Mouse (Mus musculus): Measurements from ENCODE around the gene Slc25a15. TPM values are rescaled to one million over a fixed set of nuclear protein-coding genes. Genes with fewer than 3 reads are reported as not detected.

Gene Slc25a15
- polyA plus RNA-seq, 1 experiment from 2014 or later = 8.2 TPM

GRCm38 (mm10) chr8:22390766-22391463 lies 7.5 kb downstream of the Slc25a15 start:
- Histone ChIP-seq H3K4me2 (no peak overlapping the region), H3K27me3 (no peaks in the 10 kb centered on the region), H3K4me3 (no peak overlapping the region), H3K9ac (no peak overlapping the region), H3K27ac (replicated peaks) (no peak overlapping the region), H3K4me1 (replicated peaks) (no peaks in the 10 kb centered on the region), H3K9me3 (no peaks in the 10 kb centered on the region), H3K36me3 (peaks cover 21% of the 10 kb centered on the region; the same call in 1 of the 2 replicates)
- ATAC-seq (ENCODE audit: low FRiP score, low read depth) = no peak
- WGBS = 91% methylated on average over 8 of the region's 8 CpGs

- no peak for ATAC-seq (ENCODE audit: low FRiP score, low read depth)
- no peak overlapping the region for H3K9ac ChIP-seq
- H3K9me3 ChIP-seq = no peaks in the 10 kb centered on the region
- H3K36me3 ChIP-seq = peaks cover 21% of the 10 kb centered on the region; the same call in 1 of the 2 replicates
- no peak overlapping the region for H3K4me3 ChIP-seq
- WGBS = 80% methylated on average over 10 of the region's 10 CpGs
- H3K4me1 ChIP-seq (replicated peaks) = no peaks in the 10 kb centered on the region
- H3K4me2 ChIP-seq = no peak overlapping the region
- H3K27ac ChIP-seq (replicated peaks) = no peak overlapping the region
- H3K27me3 ChIP-seq = no peaks in the 10 kb centered on the region
Observed at GRCm38 (mm10) chr8:22389874-22390273, 8.5 kb downstream of the Slc25a15 start.

- no peaks in the 10 kb centered on the region for H3K9me3 ChIP-seq
- 92% methylated on average over 6 of the region's 6 CpGs for WGBS
- H3K4me1 ChIP-seq (replicated peaks) = no peaks in the 10 kb centered on the region
- H3K4me2 ChIP-seq = no peak overlapping the region
- no peaks in the 10 kb centered on the region for H3K27me3 ChIP-seq
- H3K9ac ChIP-seq = no peak overlapping the region
- no peak overlapping the region for H3K4me3 ChIP-seq
- H3K27ac ChIP-seq (replicated peaks) = no peak overlapping the region
- no peak for ATAC-seq (ENCODE audit: low FRiP score, low read depth)
- peaks cover 33% of the 10 kb centered on the region for H3K36me3 ChIP-seq
Observed at GRCm38 (mm10) chr8:22385158-22385557, 13.2 kb downstream of the Slc25a15 start.

GRCm38 (mm10) chr8:22382824-22383595 lies 15.4 kb downstream of the Slc25a15 start:
- Histone ChIP-seq H3K4me2 (no peak overlapping the region), H3K9ac (no peak overlapping the region), H3K9me3 (no peaks in the 10 kb centered on the region), H3K36me3 (peaks cover 16% of the 10 kb centered on the region; the same call in 1 of the 2 replicates), H3K27me3 (no peaks in the 10 kb centered on the region), H3K27ac (replicated peaks) (no peak overlapping the region), H3K4me1 (replicated peaks) (no peaks in the 10 kb centered on the region), H3K4me3 (no peak overlapping the region)
- 87% methylated on average over 19 of the region's 19 CpGs for WGBS
- no peak for ATAC-seq (ENCODE audit: low FRiP score, low read depth)

- no peak for ATAC-seq (ENCODE audit: low FRiP score, low read depth)
- no peak overlapping the region for H3K4me2 ChIP-seq
- H3K4me3 ChIP-seq = no peak overlapping the region
- H3K4me1 ChIP-seq (replicated peaks) = no peaks in the 10 kb centered on the region
- H3K27me3 ChIP-seq = no peaks in the 10 kb centered on the region
- 93% methylated on average over 11 of the region's 11 CpGs for WGBS
- H3K9ac ChIP-seq = no peak overlapping the region
- peaks cover 16% of the 10 kb centered on the region; the same call in 1 of the 2 replicates for H3K36me3 ChIP-seq
- H3K27ac ChIP-seq (replicated peaks) = no peak overlapping the region
- no peaks in the 10 kb centered on the region for H3K9me3 ChIP-seq
Observed at GRCm38 (mm10) chr8:22380934-22381333, 17.5 kb downstream of the Slc25a15 start.

- no peaks in the 10 kb centered on the region for H3K4me1 ChIP-seq (replicated peaks)
- WGBS = 46% methylated on average over 5 of the region's 5 CpGs
- H3K9me3 ChIP-seq = no peaks in the 10 kb centered on the region
- H3K36me3 ChIP-seq = peaks cover 9% of the 10 kb centered on the region; the same call in 1 of the 2 replicates
- H3K4me3 ChIP-seq = no peak overlapping the region
- no peaks in the 10 kb centered on the region for H3K27me3 ChIP-seq
- no peak overlapping the region for H3K4me2 ChIP-seq
- peak; percentile 63; the same call in 1 of the 2 replicates for ATAC-seq (ENCODE audit: low FRiP score, low read depth)
- H3K9ac ChIP-seq = no peak overlapping the region
- H3K27ac ChIP-seq (replicated peaks) = no peak overlapping the region
Observed at GRCm38 (mm10) chr8:22376903-22377302, 21.5 kb downstream of the Slc25a15 start.

- no peaks in the 10 kb centered on the region for H3K27me3 ChIP-seq
- H3K36me3 ChIP-seq = peaks cover 6% of the 10 kb centered on the region; the same call in 1 of the 2 replicates
- H3K9me3 ChIP-seq = no peaks in the 10 kb centered on the region
- H3K9ac ChIP-seq = no peak overlapping the region
- ATAC-seq (ENCODE audit: low FRiP score, low read depth) = no peak
- no peaks in the 10 kb centered on the region for H3K4me1 ChIP-seq (replicated peaks)
- 94% methylated on average over 5 of the region's 5 CpGs for WGBS
- H3K4me2 ChIP-seq = no peak overlapping the region
- H3K27ac ChIP-seq (replicated peaks) = no peak overlapping the region
- H3K4me3 ChIP-seq = no peak overlapping the region
Observed at GRCm38 (mm10) chr8:22376311-22376710, 22.1 kb downstream of the Slc25a15 start.

- H3K4me3 ChIP-seq = no peak overlapping the region
- 92% methylated on average over 6 of the region's 6 CpGs for WGBS
- H3K9me3 ChIP-seq = no peaks in the 10 kb centered on the region
- ATAC-seq (ENCODE audit: low FRiP score, low read depth) = no peak
- no peaks in the 10 kb centered on the region for H3K27me3 ChIP-seq
- no peaks in the 10 kb centered on the region for H3K4me1 ChIP-seq (replicated peaks)
- H3K36me3 ChIP-seq = no peaks in the 10 kb centered on the region
- no peak overlapping the region for H3K4me2 ChIP-seq
- no peak overlapping the region for H3K9ac ChIP-seq
- H3K27ac ChIP-seq (replicated peaks) = no peak overlapping the region
Observed at GRCm38 (mm10) chr8:22359882-22360281, 38.5 kb downstream of the Slc25a15 start.

GRCm38 (mm10) chr8:22359359-22359758 lies 39.0 kb downstream of the Slc25a15 start:
- ATAC-seq (ENCODE audit: low FRiP score, low read depth) = no peak
- H3K36me3 ChIP-seq = no peaks in the 10 kb centered on the region

GRCm38 (mm10) chr8:22335426-22335825 lies 63.0 kb downstream of the Slc25a15 start:
- ATAC-seq (ENCODE audit: low FRiP score, low read depth) = no peak
- Histone ChIP-seq H3K9me3 (no peaks in the 10 kb centered on the region), H3K9ac (no peak overlapping the region), H3K4me1 (replicated peaks) (no peaks in the 10 kb centered on the region), H3K4me3 (no peak overlapping the region), H3K36me3 (no peaks in the 10 kb centered on the region), H3K27me3 (no peaks in the 10 kb centered on the region), H3K27ac (replicated peaks) (no peak overlapping the region), H3K4me2 (no peak overlapping the region)
- WGBS = 93% methylated on average over 13 of the region's 13 CpGs

More at GRCm38 (mm10) chr8:22359359-22359758, 39.0 kb downstream of the Slc25a15 start:
- WGBS = 85% methylated on average over 6 of the region's 6 CpGs
- no peaks in the 10 kb centered on the region for H3K4me1 ChIP-seq (replicated peaks)
- H3K4me2 ChIP-seq = no peak overlapping the region
- H3K9me3 ChIP-seq = no peaks in the 10 kb centered on the region
- no peak overlapping the region for H3K4me3 ChIP-seq
- no peaks in the 10 kb centered on the region for H3K27me3 ChIP-seq
- H3K9ac ChIP-seq = no peak overlapping the region
- no peak overlapping the region for H3K27ac ChIP-seq (replicated peaks)

All from hindbrain, embryonic 15.5 days (tissue).